In the genomic region with DNA sequence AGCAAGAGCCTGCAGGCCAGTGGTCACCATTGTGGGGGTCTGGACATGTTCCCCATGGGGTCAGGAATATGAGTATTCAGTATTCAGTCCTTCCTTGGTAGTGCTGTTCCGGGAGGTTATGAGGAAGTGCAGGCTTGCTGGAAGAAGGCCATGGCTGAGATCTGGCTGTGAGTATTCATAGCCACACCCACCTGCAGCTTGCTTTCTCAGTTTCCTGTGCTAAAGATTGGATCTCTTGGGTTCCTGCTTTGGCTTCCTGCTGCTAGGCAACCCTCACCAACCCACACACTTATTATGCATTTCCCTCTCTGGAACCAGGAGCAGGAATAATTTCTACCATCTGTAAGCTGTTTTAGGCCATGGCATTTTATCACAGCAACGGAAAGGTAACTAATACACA, we compare ENCODE assay signal across 8 mouse cellular contexts.
DNase-seq lines count a peak whose midpoint lies in the region; ATAC-seq and TF ChIP-seq lines count a peak whose summit lies in the region.
"Had no signal": no experiment of that assay in that cellular context is flagged by ENCODE, and none has a peak within 500 bp of the region (broad histone marks: within the 10 kb centered on the region; RNA-seq: fewer than 3 reads in every experiment).

No protein-coding gene starts in this region.

- H3K36me3 ChIP-seq in CH12.LX (replicated peaks in 1 of 2; ENCODE audit: control insufficient read depth in 1 of 2, insufficient read depth in 1 of 2, low read length in 1 of 2): peaks cover 24 to 43% of the 10 kb centered on the region in 2 experiments
- H3K36me3 ChIP-seq in G1E (replicated peaks): peaks cover 56% of the 10 kb centered on the region
- H3K36me3 ChIP-seq in lung, embryonic 14.5 days (ENCODE audit: insufficient read depth): no peaks in the 10 kb centered on the region
- H3K36me3 ChIP-seq in midbrain, embryonic 10.5 days: no peaks in the 10 kb centered on the region

- no peak overlapping the region for H3K4me2 ChIP-seq in CH12.LX (ENCODE audit: insufficient read depth, low read depth, poor library complexity, severe bottlenecking)
- no peak overlapping the region for H3K4me2 ChIP-seq in lung, embryonic 14.5 days

- dilution Hi-C loops in CH12.LX (cut with MboI; ENCODE audit: extremely low pct_ligation_motif_present, extremely low pct_unique_long_range_greater_than_20kb, low sequenced_read_pairs): no loop called here

- H3K9ac ChIP-seq in CH12.LX (ENCODE audit: insufficient read depth, low read depth): no peak overlapping the region
- H3K9ac ChIP-seq in lung, embryonic 14.5 days: no peak overlapping the region

- H3K27me3 ChIP-seq in CH12.LX (replicated peaks) (no peaks in the 10 kb centered on the region), G1E (ENCODE audit: insufficient read depth, low read length) (no peaks in the 10 kb centered on the region)
- H3K27me3 ChIP-seq in lung, embryonic 14.5 days (ENCODE audit: insufficient read depth, low read length): no peaks in the 10 kb centered on the region
- H3K27me3 ChIP-seq in midbrain, embryonic 10.5 days (ENCODE audit: low read depth, poor library complexity, severe bottlenecking): no peaks in the 10 kb centered on the region

- H3K9me3 ChIP-seq in CH12.LX (replicated peaks; ENCODE audit: low read length) (peaks cover 59% of the 10 kb centered on the region), G1E (replicated peaks) (no peaks in the 10 kb centered on the region; the same call in 1 of the 2 replicates)
- peaks cover 5% of the 10 kb centered on the region; the same call in 1 of the 2 replicates for H3K9me3 ChIP-seq in lung, embryonic 14.5 days (ENCODE audit: low read depth, low read length)
- H3K9me3 ChIP-seq in midbrain, embryonic 10.5 days (replicated peaks): 0 out of 2 replicates have a peak, but pooled peaks cover 5% of the 10 kb centered on the region

- peak; percentile 68 for ATAC-seq in G1E (ENCODE audit: extremely low read depth, insufficient number of reproducible peaks, low FRiP score, poor library complexity, severe bottlenecking)
- 0 out of 2 replicates have a peak, but pooled peaks have one; percentile 14 for ATAC-seq in lung, embryonic 14.5 days (ENCODE audit: insufficient read depth)
- ATAC-seq in cerebellum, adult (ENCODE audit: insufficient number of reproducible peaks, low FRiP score, low TSS enrichment): no peak
- ATAC-seq: hindbrain, embryonic 16.5 days had no signal

- WGBS in lung, embryonic 14.5 days: 69% methylated on average over 2 of the region's 2 CpGs
- WGBS in midbrain, embryonic 10.5 days: 92% methylated on average over 2 of the region's 2 CpGs

- peak; percentile 42 for TF ChIP-seq POLR2A in CH12.LX (IDR thresholded peaks at IDR 0.05; ENCODE audit: low read depth, low read length)

- DNase-seq in kidney, postnatal 14 days: peak; percentile 14
- no peak for DNase-seq in kidney, adult 9 months
- no peak for DNase-seq in CH12.LX (ENCODE audit: extremely low read depth)
- no peak for DNase-seq in G1E (ENCODE audit: low spot score)
- DNase-seq in lung, embryonic 14.5 days: peak; percentile 25
- DNase-seq in midbrain, embryonic 10.5 days (ENCODE audit: low spot score): no peak

- no peak overlapping the region for H3K4me3 ChIP-seq in CH12.LX (replicated peaks in 1 of 3; ENCODE audit: low read depth in 2 of 3, low read length in 2 of 3, poor library complexity in 1 of 3)
- no peak overlapping the region for H3K4me3 ChIP-seq in G1E (ENCODE audit: low read depth, low read length)
- H3K4me3 ChIP-seq in lung, embryonic 14.5 days (ENCODE audit: low read depth, low read length): no peak overlapping the region
- H3K4me3 ChIP-seq in midbrain, embryonic 10.5 days: no peak overlapping the region

- peaks cover 19% of the 10 kb centered on the region for H3K79me2 ChIP-seq in CH12.LX (replicated peaks; ENCODE audit: control insufficient read depth, extremely low read depth, insufficient read depth, poor library complexity, severe bottlenecking)

- no peak overlapping the region for H3K27ac ChIP-seq in CH12.LX (ENCODE audit: insufficient read depth, low read depth)
- no peak overlapping the region for H3K27ac ChIP-seq in lung, embryonic 14.5 days (ENCODE audit: low read depth)
- H3K27ac ChIP-seq in midbrain, embryonic 10.5 days (replicated peaks): no peak overlapping the region

- TF ChIP-seq EP300 in CH12.LX (IDR thresholded peaks at IDR 0.05; ENCODE audit: low read length): no peak

- no peak for TF ChIP-seq RAD21 in CH12.LX (IDR thresholded peaks at IDR 0.05; ENCODE audit: low read depth, low read length)

- TF ChIP-seq CTCF in CH12.LX (conservative IDR thresholded peaks at IDR 0.05 in 1 of 2, IDR thresholded peaks at IDR 0.05 in 1 of 2; ENCODE audit: low read depth in 2 of 2, low read length in 2 of 2): no peak
- TF ChIP-seq CTCF in G1E (IDR thresholded peaks at IDR 0.05; ENCODE audit: low read depth, low read length): no peak
- no peak for TF ChIP-seq CTCF in lung, embryonic 14.5 days (IDR thresholded peaks at IDR 0.05; ENCODE audit: low read depth)

- H3K4me1 ChIP-seq in CH12.LX (ENCODE audit: control insufficient read depth in 1 of 2, insufficient read depth in 2 of 2) (peaks cover 8 to 29% of the 10 kb centered on the region in 2 experiments; a peak in 3 of 4 replicates), G1E (ENCODE audit: insufficient read depth, low read depth, low read length) (peaks cover 16% of the 10 kb centered on the region)
- H3K4me1 ChIP-seq in lung, embryonic 14.5 days (ENCODE audit: insufficient read depth): no peaks in the 10 kb centered on the region
- no peaks in the 10 kb centered on the region for H3K4me1 ChIP-seq in midbrain, embryonic 10.5 days

- in situ Hi-C loops in CH12.LX (cut with MboI; ENCODE audit: low pct_ligation_motif_present, low pct_unique_long_range_greater_than_20kb, low sequenced_read_pairs): no loop called here

TF ChIP-seq in CH12.LX, 34 proteins besides CTCF, POLR2A, EP300 and RAD21:
- TF ChIP-seq MYC (IDR thresholded peaks at IDR 0.05; ENCODE audit: low read depth, low read length) (no peak), ZNF384 (IDR thresholded peaks at IDR 0.05; ENCODE audit: low read depth, low read length) (no peak), POLR2AphosphoS2 (IDR thresholded peaks at IDR 0.05; ENCODE audit: low read depth, low read length) (peak; percentile 25; the same call in 1 of the 2 replicates), KAT2A (IDR thresholded peaks at IDR 0.05; ENCODE audit: insufficient replicate concordance, low read length) (no peak)
TF ChIP-seq in CH12.LX: peak in this region for 1.

Comparison
In these comparisons a context has a peak if more than half of its experiments do, and no peak if none do; other contexts are left out.
1. DNase-seq: peak in kidney, postnatal 14 days (single experiment) and lung, embryonic 14.5 days (single experiment); none in kidney, adult 9 months (single experiment), CH12.LX (single experiment), G1E (single experiment) and midbrain, embryonic 10.5 days (single experiment).